Mouse (Mus musculus) thymus, postnatal 36 days (tissue): ENCODE data around the gene Exosc1.

Source experiments
- DNase-seq, 2 experiments: peaks; one replicate each; pipeline ENCODE4 v3.0.0; 2022; ENCODE audit warnings: mixed read lengths in 2 of 2

Exosc1 gene

GRCm38 (mm10) chr19:41913774-41914591 lies 19.2 kb downstream of the Exosc1 start:
- no peak for DNase-seq

- DNase-seq = peak in 1 of 2 experiments; percentile 61
Measured at GRCm38 (mm10) chr19:41912121-41913080, 20.8 kb downstream of the Exosc1 start.

DNA sequence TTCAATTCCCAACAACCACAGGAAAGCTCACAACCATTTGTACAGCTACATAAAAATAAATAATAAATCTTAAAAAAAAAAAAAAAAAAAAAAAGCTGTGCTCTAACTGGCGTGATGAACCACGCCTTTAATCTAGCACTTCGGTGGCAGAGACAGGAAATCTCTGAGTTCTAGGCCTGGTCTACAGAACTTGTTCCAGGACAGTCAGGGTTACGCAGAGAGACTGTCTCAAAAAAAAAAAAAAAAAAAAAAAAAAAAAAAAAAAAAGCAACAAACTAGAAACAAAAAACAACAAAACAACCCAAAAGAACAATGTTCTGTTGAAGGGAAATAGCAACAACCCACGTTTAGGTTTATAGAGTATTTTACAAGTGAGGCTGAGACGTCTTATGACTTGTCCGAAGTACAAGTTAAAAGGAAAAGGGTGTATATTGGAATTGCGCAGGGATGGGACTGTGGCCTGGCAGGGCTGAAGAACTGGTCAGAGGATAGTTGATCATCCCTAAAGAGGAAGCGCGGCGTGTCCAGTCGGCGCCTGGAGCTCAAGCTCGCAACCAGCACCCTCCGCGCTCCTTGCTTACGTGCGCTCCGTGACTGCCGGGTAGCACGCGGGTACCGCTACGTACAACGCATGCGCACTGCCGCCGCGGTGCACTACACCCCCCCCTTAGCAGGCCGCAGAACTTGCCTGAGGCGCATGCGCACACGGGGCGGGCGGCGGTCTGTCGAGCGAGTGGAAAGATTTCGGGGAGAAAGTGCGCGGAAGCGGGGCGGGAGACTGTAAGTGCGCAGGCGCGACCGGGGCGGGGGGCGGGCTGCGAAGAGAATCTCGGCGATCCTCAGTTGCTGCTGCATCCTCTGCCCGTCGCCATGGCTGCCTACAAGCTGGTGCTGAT lies 21.8 kb downstream of the Exosc1 start, which contains the start of gene Pgam1:
TSS of gene Pgam1 (plus strand) at position 746 of the 896 bp plus-strand sequence.
- DNase-seq = peak; percentile 96 to 98

DNA sequence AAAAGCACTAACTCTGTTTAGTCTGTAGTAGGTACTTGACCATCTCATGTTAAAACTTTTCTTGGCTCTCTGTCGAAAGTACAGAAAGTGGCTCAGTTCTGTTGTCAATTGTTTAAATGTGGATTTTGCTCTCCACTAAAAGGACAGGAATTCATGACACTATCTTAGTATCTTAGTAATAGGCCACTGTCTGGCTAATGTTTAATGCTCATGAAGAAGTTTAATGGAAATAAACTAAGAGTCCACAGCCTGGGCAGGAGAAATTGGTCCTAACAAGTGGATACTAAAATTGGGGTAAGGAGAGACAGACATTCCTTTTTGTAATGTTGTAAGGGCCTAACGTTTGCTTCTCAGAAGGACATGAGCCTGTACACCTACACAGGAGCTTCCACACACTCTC lies 22.8 kb downstream of the Exosc1 start:
- DNase-seq = no peak

GRCm38 (mm10) chr19:41908736-41909135 lies 24.5 kb downstream of the Exosc1 start:
- no peak for DNase-seq

GRCm38 (mm10) chr19:41907079-41907760 lies 26.0 kb downstream of the Exosc1 start:
- DNase-seq = no peak

- no peak for DNase-seq
Measured at GRCm38 (mm10) chr19:41906311-41907078, 26.7 kb downstream of the Exosc1 start.

DNA sequence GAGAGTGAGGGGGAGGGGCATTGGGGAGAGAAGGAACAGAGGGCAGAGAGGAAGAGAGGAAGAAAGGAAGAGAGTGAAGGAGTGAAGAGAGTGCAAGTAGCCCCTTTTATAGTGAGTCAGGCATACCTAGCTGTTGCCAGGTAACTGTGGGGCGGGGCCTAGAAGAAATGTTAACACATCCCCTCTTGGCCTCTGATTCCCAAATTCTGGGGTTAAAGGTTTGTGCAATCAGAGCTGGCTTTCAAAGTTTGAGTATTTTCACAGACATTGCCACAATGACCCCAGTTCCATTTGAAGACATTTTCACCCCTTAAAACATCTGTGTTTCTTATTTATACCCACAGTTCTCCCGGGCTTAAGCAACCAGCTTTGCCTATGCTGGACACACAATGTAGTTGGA lies 28.0 kb downstream of the Exosc1 start:
- no peak for DNase-seq

GRCm38 (mm10) chr19:41902848-41903593 lies 30.2 kb downstream of the Exosc1 start:
- no peak for DNase-seq

GRCm38 (mm10) chr19:41901696-41902095 lies 31.5 kb downstream of the Exosc1 start:
- peak; percentile 37 to 59 for DNase-seq

DNA sequence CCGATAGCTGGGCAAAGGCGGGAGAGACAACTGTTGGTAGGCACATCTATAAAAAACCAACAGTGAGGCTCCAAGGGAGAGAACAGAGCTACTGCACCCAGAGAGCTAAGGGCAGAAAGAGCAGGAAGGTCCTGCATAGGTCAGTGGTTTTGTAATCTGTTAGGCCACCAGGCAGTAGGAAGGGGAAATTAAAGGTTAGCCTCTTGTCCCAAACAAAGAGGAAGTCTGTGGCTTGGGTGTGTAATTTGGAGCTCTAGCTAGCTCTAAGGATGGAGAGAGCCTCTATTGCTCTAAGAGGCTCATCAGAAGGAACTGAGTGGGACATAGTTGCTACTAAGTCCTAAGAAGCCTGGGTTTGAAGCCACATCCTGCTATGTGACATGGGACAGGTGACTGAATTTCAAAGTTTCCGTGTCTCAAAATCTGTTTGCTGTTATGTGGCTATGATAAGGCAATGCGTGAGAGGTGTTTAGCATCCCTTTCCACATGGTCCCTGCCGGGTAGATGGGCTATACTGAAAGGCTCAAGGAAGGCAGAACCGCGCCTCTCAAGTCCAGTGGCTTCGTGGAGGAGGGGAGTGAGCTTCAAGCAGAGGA lies 32.6 kb downstream of the Exosc1 start:
- DNase-seq = no peak

DNA sequence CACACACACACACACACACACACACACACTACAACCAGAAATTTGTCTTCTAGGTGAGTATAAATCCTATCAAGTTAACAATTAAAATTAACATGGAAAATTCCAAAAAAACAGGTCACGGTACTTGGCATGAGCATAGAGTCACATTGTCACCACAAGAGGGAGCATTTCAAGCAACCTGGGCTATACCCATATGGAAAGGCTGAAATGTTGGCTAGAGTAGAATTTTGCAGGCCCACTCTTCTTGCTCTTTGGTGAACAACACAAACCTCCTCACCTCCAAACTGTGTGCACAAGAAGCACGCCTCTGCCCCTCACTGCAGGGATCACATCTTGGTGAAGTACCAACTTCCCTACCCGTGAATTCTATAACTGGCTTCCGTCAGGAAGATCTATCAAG lies 34.4 kb downstream of the Exosc1 start:
- DNase-seq = no peak

DNA sequence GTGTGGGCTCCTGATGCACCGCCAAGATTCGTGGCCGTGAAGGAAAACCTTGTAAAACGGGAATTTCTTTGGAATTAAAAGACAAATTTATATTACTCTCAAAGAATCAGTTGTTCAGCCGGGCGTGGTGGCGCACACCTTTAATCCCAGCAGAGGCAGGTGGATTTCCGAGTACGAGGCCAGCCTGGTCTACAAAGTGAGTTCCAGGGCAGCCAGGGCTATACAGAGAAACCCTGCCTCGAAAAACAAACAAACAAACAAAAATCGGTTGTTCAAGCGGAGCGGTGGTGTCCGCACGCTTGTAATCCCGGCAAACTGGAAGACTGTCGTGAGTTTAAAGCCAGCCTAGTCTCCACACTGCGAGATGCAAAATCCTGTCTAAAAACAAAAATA lies 36.9 kb downstream of the Exosc1 start:
- DNase-seq = no peak

- DNase-seq = peak; percentile 62 to 70
Measured at GRCm38 (mm10) chr19:41895460-41896318, 37.5 kb downstream of the Exosc1 start, which contains the start of gene Rrp12. TSS of gene Rrp12 (minus strand) at chr19:41896173.

- no peak for DNase-seq
Measured at GRCm38 (mm10) chr19:41894959-41895358, 38.3 kb downstream of the Exosc1 start.

- DNase-seq = no peak
Measured at GRCm38 (mm10) chr19:41888191-41888590, 45.0 kb downstream of the Exosc1 start.

- DNase-seq = no peak
Measured at GRCm38 (mm10) chr19:41883882-41884281, 49.3 kb downstream of the Exosc1 start.

DNA sequence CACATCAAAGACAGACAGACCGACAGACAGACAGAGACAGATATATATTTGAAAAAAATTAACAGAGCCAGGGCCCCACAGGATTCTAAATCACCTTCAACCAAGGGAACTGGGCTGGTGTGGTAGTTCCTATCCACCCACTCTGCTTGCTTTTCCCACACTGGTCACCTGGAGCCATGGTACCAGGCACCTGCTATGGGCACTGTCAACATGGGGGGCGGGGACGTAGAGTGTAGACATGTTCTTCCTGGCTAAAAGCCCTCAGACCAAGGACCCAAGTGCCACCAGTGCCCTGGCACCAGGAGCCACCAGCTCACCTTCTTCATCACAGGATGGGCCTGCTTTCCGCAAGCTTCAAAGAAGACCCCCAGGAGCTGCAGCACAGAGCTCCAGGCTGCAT lies 51.4 kb downstream of the Exosc1 start:
- no peak for DNase-seq

- peak; percentile 57 to 69 for DNase-seq
Measured at GRCm38 (mm10) chr19:41874356-41874755, 58.9 kb downstream of the Exosc1 start.
